Mouse (Mus musculus) E14TG2a.4 (cell line): ENCODE results near the gene Grik2.

Experiments
- H3K27me3 ChIP-seq: 2 replicates; pipeline ENCODE4 v1.6.1; 2014; ENCODE audit warnings: low read length, control low read depth; ENCODE audit not compliant: insufficient read depth
- H3K36me3 ChIP-seq: 2 replicates; pipeline ENCODE4 v1.6.1; 2014; ENCODE audit warnings: low read length, control low read depth; ENCODE audit not compliant: insufficient read depth
- H3K4me1 ChIP-seq: replicated peaks from 2 replicates; pipeline ENCODE4 v1.6.1; 2014; ENCODE audit warnings: low read depth, low read length, control low read depth
- H3K4me3 ChIP-seq: replicated peaks from 2 replicates; pipeline ENCODE4 v1.5.1; 2014; ENCODE audit warnings: mild to moderate bottlenecking, low read length
- H3K9me3 ChIP-seq: 2 replicates; pipeline ENCODE4 v1.6.1; 2014; ENCODE audit warnings: low read length, control low read depth
- CTCF ChIP-seq: conservative IDR thresholded peaks from 2 replicates; pipeline ENCODE4 v1.5.1; 2014; ENCODE audit warnings: low read length
- NANOG ChIP-seq: IDR thresholded peaks from 2 replicates; pipeline ENCODE4 v1.6.1; 2014; ENCODE audit warnings: borderline replicate concordance, low read length, mixed read lengths
- POU5F1 ChIP-seq: IDR thresholded peaks from 2 replicates; pipeline ENCODE4 v1.6.1; 2014; ENCODE audit warnings: low read length, borderline replicate concordance

Grik2 gene

GRCm38 (mm10) chr10:49623951-49624350 is 164.6 kb downstream of the Grik2 start:
- Histone ChIP-seq H3K27me3 (no peaks in the 10 kb centered on the region), H3K36me3 (no peaks in the 10 kb centered on the region), H3K4me3 (no peak overlapping the region), H3K9me3 (no peaks in the 10 kb centered on the region), H3K4me1 (no peaks in the 10 kb centered on the region)
- TF ChIP-seq CTCF (no peak), NANOG (no peak), POU5F1 (no peak)

DNA sequence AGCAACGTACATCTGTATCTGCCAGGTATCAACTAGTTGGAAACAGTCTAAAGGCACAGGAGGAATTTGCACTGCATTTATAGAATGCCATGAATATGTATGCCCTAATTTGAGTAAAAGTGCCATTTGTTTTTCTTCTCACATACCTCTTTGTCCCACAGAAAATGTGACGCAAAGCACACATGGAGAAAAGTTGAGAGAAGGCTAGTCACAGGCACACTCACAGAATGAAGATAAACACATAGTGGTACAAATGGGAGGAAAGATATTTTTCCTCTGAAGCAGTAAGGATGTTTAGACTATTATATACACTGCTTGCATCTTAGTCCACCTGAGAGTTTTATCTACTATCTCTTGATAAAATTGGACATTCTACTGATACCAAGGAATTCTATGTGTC is 190.9 kb downstream of the Grik2 start:
- H3K27me3 ChIP-seq: no peaks in the 10 kb centered on the region

DNA sequence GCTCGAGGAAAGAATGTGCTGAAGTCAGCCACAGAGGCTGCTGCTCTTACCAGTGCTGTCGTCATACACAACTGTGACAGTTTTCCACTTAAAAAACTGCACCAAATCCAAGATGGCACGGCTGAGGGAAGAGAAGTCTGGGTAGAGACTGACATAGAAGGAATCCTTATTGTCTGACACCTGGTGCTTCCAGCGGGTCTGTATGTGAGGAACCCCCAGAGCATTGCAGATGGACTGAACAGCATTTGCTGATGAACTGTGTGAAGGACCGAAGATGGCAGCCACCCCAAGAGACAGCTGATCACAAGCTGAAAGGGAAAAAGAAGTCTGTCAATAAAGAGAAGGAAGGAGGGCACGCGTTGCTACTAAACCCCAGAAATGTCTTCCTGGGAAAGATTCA is 215.1 kb downstream of the Grik2 start:
- no peaks in the 10 kb centered on the region for H3K4me1 ChIP-seq
- H3K27me3 ChIP-seq: no peaks in the 10 kb centered on the region
- no peaks in the 10 kb centered on the region for H3K9me3 ChIP-seq
- TF ChIP-seq POU5F1 (no peak), CTCF (no peak), NANOG (no peak)
- no peaks in the 10 kb centered on the region for H3K36me3 ChIP-seq
- no peak overlapping the region for H3K4me3 ChIP-seq

More for the DNA sequence above, 190.9 kb downstream of the Grik2 start:
- H3K36me3 ChIP-seq: no peaks in the 10 kb centered on the region
- H3K4me3 ChIP-seq: no peak overlapping the region
- no peaks in the 10 kb centered on the region for H3K9me3 ChIP-seq
- TF ChIP-seq CTCF: no peak
- TF ChIP-seq POU5F1: no peak
- no peak for TF ChIP-seq NANOG
- no peaks in the 10 kb centered on the region for H3K4me1 ChIP-seq

- TF ChIP-seq CTCF: no peak
- TF ChIP-seq NANOG: no peak
- TF ChIP-seq POU5F1: no peak
- no peaks in the 10 kb centered on the region for H3K27me3 ChIP-seq
- H3K9me3 ChIP-seq: no peaks in the 10 kb centered on the region
- H3K4me3 ChIP-seq: no peak overlapping the region
- H3K36me3 ChIP-seq: no peaks in the 10 kb centered on the region
- no peaks in the 10 kb centered on the region for H3K4me1 ChIP-seq
Measured at GRCm38 (mm10) chr10:49559872-49560407, 228.6 kb downstream of the Grik2 start.

GRCm38 (mm10) chr10:49542249-49542648 is 246.3 kb downstream of the Grik2 start:
- Histone ChIP-seq H3K36me3 (no peaks in the 10 kb centered on the region), H3K9me3 (no peaks in the 10 kb centered on the region), H3K27me3 (no peaks in the 10 kb centered on the region), H3K4me3 (no peak overlapping the region), H3K4me1 (no peaks in the 10 kb centered on the region)
- no peak for TF ChIP-seq NANOG
- no peak for TF ChIP-seq POU5F1
- no peak for TF ChIP-seq CTCF

GRCm38 (mm10) chr10:49519752-49520151 is 268.8 kb downstream of the Grik2 start:
- H3K36me3 ChIP-seq: no peaks in the 10 kb centered on the region
- no peak for TF ChIP-seq NANOG
- no peak for TF ChIP-seq POU5F1
- no peak for TF ChIP-seq CTCF
- no peaks in the 10 kb centered on the region for H3K4me1 ChIP-seq
- H3K9me3 ChIP-seq: peaks cover 5% of the 10 kb centered on the region; the same call in 1 of the 2 replicates
- no peak overlapping the region for H3K4me3 ChIP-seq
- no peaks in the 10 kb centered on the region for H3K27me3 ChIP-seq

DNA sequence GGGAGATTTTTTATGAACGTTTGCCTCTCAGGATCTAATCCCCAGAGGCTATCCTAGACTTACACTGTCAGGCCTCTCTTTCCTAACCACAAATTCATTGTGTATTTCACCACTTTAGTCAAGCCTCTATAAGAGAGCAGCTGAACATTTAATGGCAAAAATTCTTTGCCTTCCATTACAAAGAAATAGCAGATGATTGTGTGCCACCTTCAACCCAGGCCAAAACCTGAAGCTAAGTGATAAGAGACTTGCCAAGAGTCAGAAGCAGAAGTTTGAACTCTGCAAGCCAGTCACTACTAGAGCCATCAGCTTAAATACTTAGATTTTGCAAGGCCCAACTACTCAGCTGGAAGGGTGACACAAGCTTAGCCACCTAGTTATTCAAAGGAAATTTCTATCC is 287.9 kb downstream of the Grik2 start:
- H3K4me1 ChIP-seq: no peaks in the 10 kb centered on the region
- H3K4me3 ChIP-seq: no peak overlapping the region
- TF ChIP-seq NANOG: no peak
- TF ChIP-seq CTCF: no peak
- no peak for TF ChIP-seq POU5F1
- H3K36me3 ChIP-seq: no peaks in the 10 kb centered on the region
- no peaks in the 10 kb centered on the region for H3K9me3 ChIP-seq
- H3K27me3 ChIP-seq: no peaks in the 10 kb centered on the region

GRCm38 (mm10) chr10:49497302-49497701 is 291.3 kb downstream of the Grik2 start:
- TF ChIP-seq POU5F1 (no peak), CTCF (no peak), NANOG (no peak)
- H3K9me3 ChIP-seq: no peaks in the 10 kb centered on the region
- H3K36me3 ChIP-seq: no peaks in the 10 kb centered on the region
- H3K4me1 ChIP-seq: no peaks in the 10 kb centered on the region
- no peaks in the 10 kb centered on the region for H3K27me3 ChIP-seq
- H3K4me3 ChIP-seq: no peak overlapping the region

DNA sequence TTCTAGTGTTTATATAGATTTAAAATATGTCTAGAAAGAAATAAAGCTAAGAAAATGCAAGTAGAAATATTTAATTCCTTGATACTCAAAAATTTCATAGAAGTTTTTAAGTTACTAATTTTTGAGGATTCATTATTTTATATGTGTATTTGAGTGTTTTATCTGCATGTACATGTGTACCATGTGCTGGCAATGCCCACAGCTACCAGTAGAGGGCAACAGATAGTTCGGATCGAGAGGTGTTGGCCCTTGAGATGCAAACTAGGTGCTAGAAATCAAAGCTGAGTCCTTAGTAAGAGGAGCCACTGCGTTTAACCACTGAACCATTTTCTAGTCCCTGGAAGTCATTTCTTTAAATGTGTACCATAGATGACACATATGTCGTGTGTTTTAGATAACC is 307.1 kb downstream of the Grik2 start:
- H3K9me3 ChIP-seq: no peaks in the 10 kb centered on the region
- no peak overlapping the region for H3K4me3 ChIP-seq
- peak; percentile 88 for TF ChIP-seq CTCF
- no peak for TF ChIP-seq NANOG
- no peaks in the 10 kb centered on the region for H3K4me1 ChIP-seq
- no peaks in the 10 kb centered on the region for H3K36me3 ChIP-seq
- H3K27me3 ChIP-seq: no peaks in the 10 kb centered on the region
